Mouse (Mus musculus) forebrain, embryonic 14.5 days (tissue): ENCODE data around the gene Vkorc1l1. TPM values are rescaled to one million over a fixed set of nuclear protein-coding genes. Genes with fewer than 3 reads are reported as not detected.

Source experiments
- ATAC-seq: fragments of 200-750 bp; cut with Nextera tagmentation; 2 replicates; pipeline ENCODE4 v1.8.0; 2017; ENCODE audit warnings: mild to moderate bottlenecking, moderate library complexity
- DNase-seq: peaks from one replicate; pipeline ENCODE4 v3.0.0-alpha.2; 2015; ENCODE audit warnings: low spot score
- H3K27ac ChIP-seq: fragments of 300-500 bp; sonication (generic); 2 replicates; pipeline ENCODE4 v1.5.1; 2014; ENCODE audit warnings: low read depth, mild to moderate bottlenecking, control low read depth, low read length, moderate library complexity
- H3K27me3 ChIP-seq: fragments of 300-500 bp; sonication (generic); replicated peaks from 2 replicates; pipeline ENCODE4 v1.6.1; 2014; ENCODE audit warnings: low read length, control low read depth, mixed read lengths; ENCODE audit not compliant: control insufficient read depth, insufficient read depth
- H3K36me3 ChIP-seq: fragments of 300-500 bp; sonication (generic); 2 replicates; pipeline ENCODE4 v1.6.1; 2014; ENCODE audit warnings: low read length, control low read depth; ENCODE audit not compliant: control insufficient read depth, insufficient read depth
- H3K4me1 ChIP-seq: fragments of 300-500 bp; sonication (generic); 2 replicates; pipeline ENCODE4 v1.6.1; 2014; ENCODE audit warnings: antibody characterized with exemption, low read length, control low read depth; ENCODE audit not compliant: control insufficient read depth, insufficient read depth
- H3K4me2 ChIP-seq: fragments of 300-500 bp; sonication (generic); 2 replicates; pipeline ENCODE4 v1.6.1; 2014; ENCODE audit warnings: mild to moderate bottlenecking, control low read depth, low read length
- H3K4me3 ChIP-seq: fragments of 300-500 bp; sonication (generic); 2 replicates; pipeline ENCODE4 v1.5.1; 2014; ENCODE audit warnings: low read depth, low read length, control low read depth
- H3K9ac ChIP-seq: fragments of 300-500 bp; sonication (generic); 2 replicates; pipeline ENCODE4 v1.6.1; 2014; ENCODE audit warnings: mild to moderate bottlenecking, low read length, control low read depth, moderate library complexity
- H3K9me3 ChIP-seq: fragments of 300-500 bp; sonication (generic); replicated peaks from 2 replicates; pipeline ENCODE4 v1.6.1; 2016; ENCODE audit warnings: low read length, control low read depth, mixed read lengths; ENCODE audit not compliant: control insufficient read depth
- WGBS: fragments of 180-500 bp; shearing (Covaris S2); extraction: QIAGEN DNeasy Blood & Tissue Kit; methylation state at CpG from one replicate; pipeline ENCODE4 v1.1.7; 2014; 5-methylcytosine and 5-hydroxymethylcytosine counted together
- polyA plus RNA-seq: library from polyadenylated mRNA; unstranded; fragments of >200 nt; fragmentation: Nextera tagmentation; extraction: Ambion mirVana; gene quantifications from 2 replicates; pipeline ENCODE4 v1.2.1, GENCODE M21; 2014

The Vkorc1l1 gene
- polyA plus RNA-seq, 1 experiment from 2014 or later, result 21.1 TPM

GRCm38 (mm10) chr5:129963224-129963623 lies 21.5 kb downstream of the Vkorc1l1 start:
- WGBS, result 22% methylated on average over 4 of the region's 4 CpGs
- no peak for ATAC-seq
- H3K27me3 ChIP-seq, result no peaks in the 10 kb centered on the region
- no peak overlapping the region for H3K4me2 ChIP-seq
- H3K4me3 ChIP-seq, result no peak overlapping the region
- peak; percentile 13 for DNase-seq
- no peak overlapping the region for H3K9ac ChIP-seq
- no peaks in the 10 kb centered on the region for H3K36me3 ChIP-seq
- H3K4me1 ChIP-seq, result no peaks in the 10 kb centered on the region
- H3K27ac ChIP-seq, result no peak overlapping the region
- H3K9me3 ChIP-seq, result no peaks in the 10 kb centered on the region

GRCm38 (mm10) chr5:129966448-129966847 lies 24.7 kb downstream of the Vkorc1l1 start:
- no peak overlapping the region for H3K9ac ChIP-seq
- 24% methylated on average over 3 of the region's 3 CpGs for WGBS
- DNase-seq (no peak), ATAC-seq (no peak)
- H3K9me3 ChIP-seq, result no peaks in the 10 kb centered on the region
- H3K27me3 ChIP-seq, result no peaks in the 10 kb centered on the region
- H3K4me3 ChIP-seq, result no peak overlapping the region
- no peaks in the 10 kb centered on the region for H3K36me3 ChIP-seq
- H3K4me1 ChIP-seq, result no peaks in the 10 kb centered on the region
- H3K4me2 ChIP-seq, result no peak overlapping the region
- H3K27ac ChIP-seq, result no peak overlapping the region

GRCm38 (mm10) chr5:129968417-129968816 lies 26.6 kb downstream of the Vkorc1l1 start:
- no peaks in the 10 kb centered on the region for H3K9me3 ChIP-seq
- ATAC-seq, result no peak
- peaks cover 5% of the 10 kb centered on the region for H3K36me3 ChIP-seq
- H3K4me1 ChIP-seq, result no peaks in the 10 kb centered on the region
- H3K4me2 ChIP-seq, result no peak overlapping the region
- no peak overlapping the region for H3K4me3 ChIP-seq
- WGBS, result 87% methylated on average over 7 of the region's 7 CpGs
- H3K9ac ChIP-seq, result no peak overlapping the region
- no peaks in the 10 kb centered on the region for H3K27me3 ChIP-seq
- no peak overlapping the region for H3K27ac ChIP-seq
- no peak for DNase-seq

GRCm38 (mm10) chr5:129971491-129971890 lies 29.7 kb downstream of the Vkorc1l1 start:
- no peak for ATAC-seq
- Histone ChIP-seq H3K36me3 (peaks cover 5% of the 10 kb centered on the region), H3K4me2 (no peak overlapping the region), H3K9ac (no peak overlapping the region), H3K9me3 (no peaks in the 10 kb centered on the region), H3K27ac (no peak overlapping the region), H3K27me3 (no peaks in the 10 kb centered on the region), H3K4me1 (no peaks in the 10 kb centered on the region), H3K4me3 (no peak overlapping the region)
- whole genome bisulfite sequencing, result 88% methylated on average over 4 of the region's 4 CpGs
- DNase-seq, result no peak

- Histone ChIP-seq H3K9me3 (no peaks in the 10 kb centered on the region), H3K36me3 (peaks cover 5% of the 10 kb centered on the region), H3K9ac (no peak overlapping the region), H3K27me3 (no peaks in the 10 kb centered on the region), H3K4me1 (no peaks in the 10 kb centered on the region), H3K4me2 (no peak overlapping the region), H3K27ac (no peak overlapping the region), H3K4me3 (no peak overlapping the region)
- 89% methylated on average over 4 of the region's 4 CpGs for WGBS
- no peak for DNase-seq
- ATAC-seq, result no peak
Observed at GRCm38 (mm10) chr5:129974354-129974753, 32.6 kb downstream of the Vkorc1l1 start.

- no peak overlapping the region for H3K27ac ChIP-seq
- no peaks in the 10 kb centered on the region for H3K9me3 ChIP-seq
- peaks cover 5% of the 10 kb centered on the region for H3K36me3 ChIP-seq
- no peak overlapping the region for H3K9ac ChIP-seq
- no peaks in the 10 kb centered on the region for H3K27me3 ChIP-seq
- no peak for ATAC-seq
- 96% methylated on average over 4 of the region's 4 CpGs for WGBS
- no peak overlapping the region for H3K4me2 ChIP-seq
- H3K4me3 ChIP-seq, result no peak overlapping the region
- H3K4me1 ChIP-seq, result no peaks in the 10 kb centered on the region
- no peak for DNase-seq
Observed at GRCm38 (mm10) chr5:129974866-129975311, 33.1 kb downstream of the Vkorc1l1 start.

GRCm38 (mm10) chr5:129977768-129978167 lies 36.0 kb downstream of the Vkorc1l1 start:
- Histone ChIP-seq H3K9me3 (no peaks in the 10 kb centered on the region), H3K9ac (no peak overlapping the region), H3K4me3 (no peak overlapping the region), H3K27me3 (no peaks in the 10 kb centered on the region), H3K4me2 (no peak overlapping the region), H3K36me3 (no peaks in the 10 kb centered on the region; the same call in 1 of the 2 replicates), H3K27ac (no peak overlapping the region), H3K4me1 (no peaks in the 10 kb centered on the region)
- 93% methylated on average over 4 of the region's 4 CpGs for WGBS
- ATAC-seq, result no peak
- DNase-seq, result no peak

- no peaks in the 10 kb centered on the region for H3K9me3 ChIP-seq
- H3K27me3 ChIP-seq, result no peaks in the 10 kb centered on the region
- ATAC-seq, result no peak
- no peak overlapping the region for H3K9ac ChIP-seq
- peaks cover 8% of the 10 kb centered on the region; the same call in 1 of the 2 replicates for H3K36me3 ChIP-seq
- H3K27ac ChIP-seq, result no peak overlapping the region
- H3K4me1 ChIP-seq, result no peaks in the 10 kb centered on the region
- H3K4me3 ChIP-seq, result no peak overlapping the region
- 93% methylated on average over 5 of the region's 5 CpGs for WGBS
- no peak overlapping the region for H3K4me2 ChIP-seq
- no peak for DNase-seq
Observed at GRCm38 (mm10) chr5:129978608-129979007, 36.8 kb downstream of the Vkorc1l1 start.

GRCm38 (mm10) chr5:129980216-129980615 lies 38.4 kb downstream of the Vkorc1l1 start:
- Histone ChIP-seq H3K9ac (no peak overlapping the region), H3K4me3 (no peak overlapping the region), H3K4me1 (no peaks in the 10 kb centered on the region), H3K27me3 (no peaks in the 10 kb centered on the region), H3K27ac (no peak overlapping the region), H3K4me2 (no peak overlapping the region), H3K9me3 (no peaks in the 10 kb centered on the region), H3K36me3 (peaks cover 15% of the 10 kb centered on the region; the same call in 1 of the 2 replicates)
- DNase-seq, result no peak
- 85% methylated on average over 3 of the region's 3 CpGs for WGBS
- no peak for ATAC-seq
